Mouse (Mus musculus): Measurements from ENCODE around the gene Rnf40.
"Not testable (repeated sequence)": the region's sequence is repeated elsewhere in the genome, so short reads cannot be mapped to it uniquely, and the experiment has no call there.

Rnf40 gene

DNA sequence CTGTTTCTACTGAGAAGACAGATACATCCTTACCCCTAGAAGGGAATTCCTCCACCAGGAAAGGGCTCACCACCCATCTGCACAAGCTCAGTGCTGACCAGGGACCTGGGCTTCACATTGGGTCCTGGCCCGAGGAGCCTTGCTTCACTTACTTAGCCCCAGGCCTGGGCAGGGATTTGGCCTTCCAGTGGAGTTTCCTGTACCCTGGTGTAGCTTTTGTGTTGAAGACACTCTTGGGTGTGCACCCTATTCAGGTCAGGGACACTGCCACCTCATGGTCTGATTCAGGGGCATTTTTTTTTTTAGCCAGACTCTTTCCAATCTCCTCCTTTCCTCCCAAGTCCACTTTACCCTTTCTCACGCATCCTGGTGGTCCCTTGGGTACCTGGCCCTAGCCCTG is 14.3 kb downstream of the Rnf40 start:
- DNase-seq (ENCODE audit: low spot score in 2 of 2): no peak

- DNase-seq (ENCODE audit: low spot score in 2 of 2): no peak
Measured at GRCm38 (mm10) chr7:127604256-127604655, 15.7 kb downstream of the Rnf40 start.

- DNase-seq (ENCODE audit: low spot score in 2 of 2): no peak
Measured at GRCm38 (mm10) chr7:127607150-127607549, 18.6 kb downstream of the Rnf40 start.

- no peak for DNase-seq (ENCODE audit: low spot score in 2 of 2)
Measured at GRCm38 (mm10) chr7:127611011-127611410, 22.4 kb downstream of the Rnf40 start.

GRCm38 (mm10) chr7:127611561-127611960 is 23.0 kb downstream of the Rnf40 start:
- DNase-seq (ENCODE audit: low spot score in 2 of 2): no peak

DNA sequence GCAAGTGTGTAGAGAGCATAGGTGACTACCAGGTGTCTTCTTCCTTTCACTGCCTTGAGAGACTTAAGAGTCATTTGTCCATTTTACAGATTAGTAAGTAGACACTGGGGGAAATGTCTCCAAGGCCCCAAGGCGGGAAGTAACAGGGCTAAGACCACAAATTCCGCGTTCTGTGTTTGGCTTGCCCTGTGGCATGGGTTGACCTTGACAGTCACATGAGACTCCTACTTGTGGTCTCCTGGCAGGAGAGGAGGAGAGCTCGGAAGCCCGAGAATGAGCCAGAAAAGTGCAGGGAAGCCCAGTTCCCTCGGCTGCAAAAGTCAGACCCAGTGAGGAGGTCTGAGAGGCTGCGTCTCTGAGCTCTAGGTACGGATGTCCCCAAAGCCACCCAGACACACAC is 24.9 kb downstream of the Rnf40 start:
- no peak for DNase-seq (ENCODE audit: low spot score in 2 of 2)

- DNase-seq (ENCODE audit: low spot score in 2 of 2): no peak
Measured at GRCm38 (mm10) chr7:127614091-127614490, 25.5 kb downstream of the Rnf40 start.

- DNase-seq (ENCODE audit: low spot score in 2 of 2): peak in 1 of 2 experiments; percentile 28
Measured at GRCm38 (mm10) chr7:127614511-127614890, 25.9 kb downstream of the Rnf40 start.

- DNase-seq (ENCODE audit: low spot score in 2 of 2): peak in 1 of 2 experiments; percentile 29
Measured at GRCm38 (mm10) chr7:127614891-127615843, 26.6 kb downstream of the Rnf40 start, which contains the start of gene Zfp629. Zfp629 (minus strand) TSS chr7:127615797.

GRCm38 (mm10) chr7:127616336-127616735 is 27.8 kb downstream of the Rnf40 start:
- no peak for DNase-seq (ENCODE audit: low spot score in 2 of 2)

DNA sequence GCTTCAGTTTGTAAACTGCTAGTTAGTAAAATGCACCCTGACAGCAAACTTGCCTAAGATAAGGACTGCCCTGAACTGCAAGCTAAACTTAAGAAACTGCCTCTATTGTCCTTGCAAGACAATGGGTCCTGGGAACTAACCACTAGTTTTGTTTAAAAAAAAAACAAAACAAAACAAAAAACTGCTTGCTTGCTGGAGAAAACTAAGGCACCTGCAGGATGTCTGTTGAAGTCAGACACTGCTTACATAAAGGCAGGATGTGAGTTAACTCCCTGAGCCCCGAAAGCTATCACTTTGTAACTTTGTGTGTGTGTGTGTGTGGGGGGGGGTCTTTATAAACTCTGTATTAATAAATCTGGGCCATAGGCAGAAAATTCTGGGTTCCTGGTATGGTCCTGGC is 28.3 kb downstream of the Rnf40 start:
- DNase-seq (ENCODE audit: low spot score in 2 of 2): no peak

DNA sequence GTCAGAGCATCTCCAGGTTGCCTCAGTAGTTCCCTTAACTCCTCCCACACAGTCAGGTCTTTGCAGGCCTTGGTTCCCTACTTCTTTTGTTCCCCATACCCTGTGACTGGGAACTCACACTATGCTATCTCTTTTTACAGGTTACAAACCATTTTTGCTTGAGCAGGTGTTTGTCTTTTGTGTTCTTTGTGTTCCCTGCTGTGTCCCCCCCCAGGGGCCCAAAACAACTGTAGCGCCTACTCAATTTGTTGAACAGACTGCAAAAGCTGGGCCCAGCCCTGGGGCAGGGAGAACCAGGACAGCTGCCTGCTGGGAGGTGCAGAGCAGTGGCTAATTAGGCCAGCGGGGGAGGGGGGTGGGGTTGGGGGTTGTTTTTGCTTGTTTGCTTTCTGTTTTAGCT is 29.4 kb downstream of the Rnf40 start:
- no peak for DNase-seq (ENCODE audit: low spot score in 2 of 2)

- DNase-seq (ENCODE audit: low spot score in 2 of 2): not testable (repeated sequence)
Measured at GRCm38 (mm10) chr7:127618402-127618801, 29.8 kb downstream of the Rnf40 start.

GRCm38 (mm10) chr7:127626039-127626438 is 37.5 kb downstream of the Rnf40 start:
- no peak for DNase-seq (ENCODE audit: low spot score in 2 of 2)

DNA sequence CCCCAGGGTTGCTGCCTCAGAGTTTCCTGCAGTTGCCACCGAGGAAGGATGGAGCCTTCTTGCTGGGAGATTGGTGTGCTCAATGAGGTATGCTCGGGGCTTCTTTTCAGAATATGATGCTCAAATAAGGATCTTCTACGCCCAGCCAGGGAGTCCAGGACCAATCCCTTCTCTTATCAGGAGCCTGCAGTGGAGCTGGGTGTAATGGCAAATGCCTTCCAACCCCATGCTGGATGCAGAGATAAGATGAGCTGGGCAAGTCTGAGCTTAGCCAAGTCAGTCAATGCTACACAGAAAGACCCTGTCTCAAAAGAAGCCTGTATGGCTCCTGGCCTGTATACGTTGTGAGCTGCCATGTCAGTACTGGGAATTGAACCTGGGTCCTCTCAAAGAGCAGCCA is 37.9 kb downstream of the Rnf40 start:
- DNase-seq (ENCODE audit: low spot score in 2 of 2): peak in 1 of 2 experiments; percentile 17

DNA sequence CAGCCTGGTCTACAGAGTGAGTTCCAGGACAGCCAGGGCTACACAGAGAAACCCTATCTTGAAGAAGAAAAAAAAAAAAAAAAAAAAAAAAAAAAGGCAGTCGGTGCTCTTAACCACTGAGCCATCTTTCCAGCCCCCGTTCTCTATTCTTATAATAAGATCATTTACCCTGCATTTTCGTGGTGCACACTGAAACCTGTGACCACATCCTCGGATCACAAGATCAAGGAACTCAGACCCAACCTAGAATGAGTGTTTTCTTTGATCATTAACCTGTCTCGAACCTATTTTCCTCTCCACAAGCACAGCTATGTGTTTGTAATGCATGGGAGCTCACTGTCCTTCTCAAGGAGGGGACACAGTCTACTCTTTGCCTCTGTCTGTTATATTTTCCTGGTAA is 40.1 kb downstream of the Rnf40 start:
- DNase-seq (ENCODE audit: low spot score in 2 of 2): no peak

- no peak for DNase-seq (ENCODE audit: low spot score in 2 of 2)
Measured at GRCm38 (mm10) chr7:127631416-127631815, 42.8 kb downstream of the Rnf40 start.

DNA sequence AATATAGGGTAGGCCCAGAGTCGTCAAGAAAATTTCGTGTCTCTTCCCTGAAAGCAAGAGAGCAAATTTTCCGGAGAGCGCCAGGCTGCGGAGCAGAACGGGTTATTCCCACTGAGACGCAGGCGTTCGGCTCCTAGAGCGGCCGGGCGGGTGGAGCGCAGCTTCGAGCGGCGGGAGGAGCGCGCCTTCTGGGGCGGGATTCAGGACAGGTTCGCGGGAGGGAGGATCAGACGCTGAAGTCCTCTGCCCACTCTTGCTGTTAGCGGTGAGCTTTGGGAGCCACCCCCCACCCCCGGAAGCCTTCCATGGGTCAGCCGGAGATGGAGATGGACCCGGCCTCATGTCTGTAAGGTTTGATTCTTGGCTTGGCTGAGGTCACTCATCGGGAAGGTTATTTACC is 48.4 kb downstream of the Rnf40 start:
- DNase-seq (ENCODE audit: low spot score in 2 of 2): peak in 1 of 2 experiments; percentile 19

GRCm38 (mm10) chr7:127641260-127641659 is 52.7 kb downstream of the Rnf40 start:
- DNase-seq (ENCODE audit: low spot score in 2 of 2): no peak

DNA sequence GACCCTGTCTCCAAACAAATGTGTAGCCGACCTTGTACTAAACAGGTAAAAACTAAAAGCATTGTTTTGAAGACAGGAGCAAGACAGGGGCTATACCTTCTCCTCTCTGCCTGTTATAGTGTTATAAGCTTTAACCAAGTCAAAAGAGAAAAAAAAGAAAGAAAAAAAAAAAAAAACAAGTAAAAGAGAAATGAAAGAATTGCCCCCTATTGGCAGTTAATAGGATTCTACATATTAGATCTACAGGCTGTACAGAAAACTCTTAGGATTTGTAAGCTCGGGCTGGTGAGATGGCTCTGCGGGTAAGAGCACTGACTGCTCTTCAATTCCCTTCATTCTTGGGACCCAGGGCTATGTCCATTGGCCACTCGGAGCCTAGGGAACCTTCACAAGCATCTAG is 53.7 kb downstream of the Rnf40 start:
- DNase-seq (ENCODE audit: low spot score in 2 of 2): no peak

- no peak for DNase-seq (ENCODE audit: low spot score in 2 of 2)
Measured at GRCm38 (mm10) chr7:127646363-127646762, 57.8 kb downstream of the Rnf40 start.

DNA sequence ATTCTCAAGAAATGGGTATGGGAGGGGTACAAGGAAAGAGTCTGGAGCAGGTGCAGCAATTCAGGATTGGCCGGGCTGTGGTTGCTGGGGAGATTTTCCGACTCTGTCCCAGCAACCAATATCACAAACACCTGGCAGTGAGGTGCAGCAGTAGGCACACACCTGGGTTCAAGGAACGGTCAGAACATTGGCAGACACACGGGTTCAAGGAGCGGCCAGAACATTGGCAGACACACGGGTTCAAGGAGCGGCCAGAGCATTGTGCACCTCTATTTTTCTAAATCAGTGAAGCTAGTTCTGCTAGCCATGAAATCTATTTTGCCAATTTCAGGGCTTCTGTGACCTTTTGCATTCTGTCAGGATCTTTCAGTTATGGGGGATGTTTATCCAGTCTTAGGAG is 59.0 kb downstream of the Rnf40 start:
- not testable (repeated sequence) for DNase-seq (ENCODE audit: low spot score in 2 of 2)

DNA sequence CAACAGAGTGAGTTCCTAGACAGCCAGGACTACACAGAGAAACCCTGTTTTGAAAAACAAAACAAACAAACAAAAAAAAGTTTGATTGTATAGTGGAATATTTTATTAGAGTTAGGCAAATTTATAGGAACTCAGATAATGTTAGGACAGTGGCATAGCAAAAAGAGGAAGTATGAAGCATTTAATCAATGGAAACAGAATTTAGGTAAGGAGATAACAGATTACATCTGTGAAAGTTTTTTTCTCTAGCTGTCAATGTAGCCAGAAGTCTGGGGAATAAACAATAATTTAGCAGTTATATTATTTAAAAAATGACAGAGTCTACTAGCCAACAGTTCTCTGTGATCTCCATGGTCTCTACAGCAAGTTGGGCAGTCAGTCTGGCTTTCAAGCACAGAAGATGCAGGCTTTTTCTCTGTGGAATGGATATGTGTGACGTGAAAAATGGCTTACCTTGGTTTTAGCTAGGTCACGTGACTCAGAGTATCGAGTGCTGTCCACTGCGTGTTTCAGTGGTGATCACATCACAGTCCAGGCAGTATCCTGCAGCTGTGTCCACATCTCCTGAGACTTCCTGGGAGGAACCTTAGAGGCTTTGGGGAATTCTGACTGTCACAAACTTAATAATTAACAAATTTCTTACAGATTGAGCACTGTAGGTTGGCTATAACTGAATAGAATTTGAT is 60.1 kb downstream of the Rnf40 start:
- DNase-seq (ENCODE audit: low spot score in 2 of 2): no peak
